Mouse (Mus musculus) liver, adult 2 months (tissue): ENCODE measurements around the gene Mthfd2.

Experiments
- CTCF ChIP-seq: fragments of 200-500 bp; IDR thresholded peaks from 2 replicates; pipeline ENCODE4 v1.5.1; 2011; ENCODE audit warnings: low read depth, low read length, control low read depth
- POLR2A ChIP-seq: fragments of 200-500 bp; IDR thresholded peaks from 2 replicates; pipeline ENCODE4 v1.6.1; 2011; ENCODE audit warnings: low read length, control low read depth; ENCODE audit not compliant: insufficient read depth; ENCODE audit errors: extremely low read depth

GRCm38 (mm10) chr6:83277151-83277550, 48.6 kb downstream of the Mthfd2 start:
- TF ChIP-seq CTCF (no peak), POLR2A (no peak)
